Mouse (Mus musculus): ENCODE results near the gene Gm47841. TPM values are rescaled to one million over a fixed set of nuclear protein-coding genes. Genes with fewer than 3 reads are reported as not detected.

The Gm47841 gene
- polyA plus RNA-seq, 1 experiment from 2014 or later: not detected

GRCm38 (mm10) chr15:101008386-101009010 lies 38.7 kb downstream of the Gm47841 start:
- Histone ChIP-seq H3K9ac (no peak overlapping the region), H3K27ac (no peak overlapping the region), H3K4me2 (replicated peaks) (no peak overlapping the region), H3K4me1 (replicated peaks) (peaks cover 10% of the 10 kb centered on the region), H3K27me3 (replicated peaks) (no peaks in the 10 kb centered on the region), H3K36me3 (no peaks in the 10 kb centered on the region), H3K9me3 (no peaks in the 10 kb centered on the region), H3K4me3 (replicated peaks) (no peak overlapping the region)
- 60% methylated on average over 14 of the region's 14 CpGs for WGBS
- ATAC-seq: no peak

- peaks cover 10% of the 10 kb centered on the region for H3K4me1 ChIP-seq (replicated peaks)
- no peaks in the 10 kb centered on the region for H3K36me3 ChIP-seq
- WGBS: 71% methylated on average over 7 of the region's 7 CpGs
- ATAC-seq: no peak
- no peak overlapping the region for H3K9ac ChIP-seq
- peak overlapping the region; percentile 65 for H3K4me2 ChIP-seq (replicated peaks)
- no peaks in the 10 kb centered on the region for H3K9me3 ChIP-seq
- no peak overlapping the region for H3K27ac ChIP-seq
- H3K4me3 ChIP-seq (replicated peaks): no peak overlapping the region
- no peaks in the 10 kb centered on the region for H3K27me3 ChIP-seq (replicated peaks)
These were observed 40.0 kb downstream of the Gm47841 start for GRCm38 (mm10) chr15:101007236-101007635.

- 10% methylated on average over 14 of the region's 15 CpGs for WGBS
These were observed 40.8 kb downstream of the Gm47841 start for GRCm38 (mm10) chr15:101006251-101007040.

DNA sequence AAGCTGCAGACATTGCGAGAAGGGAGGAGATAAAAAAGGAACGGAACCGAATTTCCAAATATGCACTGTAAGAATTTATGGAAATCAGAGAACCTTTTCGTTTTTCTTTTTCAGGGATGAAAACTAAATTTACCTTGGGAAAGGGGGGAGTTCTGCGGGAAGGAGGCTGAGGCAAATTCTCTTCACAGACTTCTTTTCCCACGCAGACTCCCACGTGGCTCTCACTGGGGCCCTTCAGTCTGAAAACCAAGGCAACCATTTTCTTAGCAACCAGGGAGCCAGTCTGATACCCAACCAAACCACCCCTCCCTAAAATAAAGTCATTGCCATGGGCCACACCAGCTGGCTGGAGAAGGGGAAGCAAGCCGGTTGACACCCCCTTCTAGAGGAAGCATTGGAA lies 41.5 kb downstream of the Gm47841 start:
- Histone ChIP-seq H3K27me3 (replicated peaks) (no peaks in the 10 kb centered on the region), H3K4me3 (replicated peaks) (no peak overlapping the region), H3K27ac (no peak overlapping the region), H3K4me1 (replicated peaks) (peaks cover 10% of the 10 kb centered on the region), H3K9ac (no peak overlapping the region), H3K4me2 (replicated peaks) (no peak overlapping the region), H3K9me3 (no peaks in the 10 kb centered on the region), H3K36me3 (no peaks in the 10 kb centered on the region)
- 86% methylated on average over 8 of the region's 8 CpGs for WGBS
- no peak for ATAC-seq

More at GRCm38 (mm10) chr15:101006251-101007040, 40.8 kb downstream of the Gm47841 start:
- Histone ChIP-seq H3K36me3 (no peaks in the 10 kb centered on the region), H3K9ac (peak overlapping the region; percentile 18; the same call in 1 of the 2 replicates), H3K27me3 (replicated peaks) (no peaks in the 10 kb centered on the region), H3K4me2 (replicated peaks) (peak overlapping the region; percentile 65), H3K4me1 (replicated peaks) (peaks cover 10% of the 10 kb centered on the region), H3K9me3 (no peaks in the 10 kb centered on the region), H3K27ac (no peak overlapping the region), H3K4me3 (replicated peaks) (peak overlapping the region; percentile 41)
- ATAC-seq: peak; percentile 97

DNA sequence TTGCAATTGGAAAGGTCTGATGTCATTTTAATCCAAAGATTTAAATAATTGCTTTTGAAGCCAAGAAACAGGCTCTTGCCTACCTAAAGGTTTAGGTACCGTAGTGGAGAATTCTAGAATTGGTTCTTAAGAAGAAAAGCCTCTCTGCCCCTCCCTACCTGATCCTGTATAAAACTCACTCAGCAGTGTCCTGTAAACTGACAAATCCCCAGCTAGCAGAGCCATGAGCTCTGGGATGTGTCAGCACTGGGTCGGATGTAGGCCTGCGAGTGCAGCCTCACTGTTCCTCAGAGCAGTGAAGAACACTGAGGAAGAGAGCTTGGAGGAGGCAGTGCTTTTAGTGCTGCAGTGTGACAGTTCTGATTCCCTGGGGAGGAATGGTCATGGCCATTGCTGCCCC lies 42.7 kb downstream of the Gm47841 start:
- Histone ChIP-seq H3K4me3 (replicated peaks) (no peak overlapping the region), H3K27me3 (replicated peaks) (no peaks in the 10 kb centered on the region), H3K4me2 (replicated peaks) (no peak overlapping the region), H3K4me1 (replicated peaks) (peaks cover 10% of the 10 kb centered on the region), H3K9me3 (no peaks in the 10 kb centered on the region), H3K9ac (no peak overlapping the region), H3K36me3 (no peaks in the 10 kb centered on the region), H3K27ac (no peak overlapping the region)
- no peak for ATAC-seq
- 57% methylated on average over 3 of the region's 3 CpGs for WGBS

GRCm38 (mm10) chr15:101002466-101002865 lies 44.7 kb downstream of the Gm47841 start:
- no peak overlapping the region for H3K9ac ChIP-seq
- no peaks in the 10 kb centered on the region for H3K9me3 ChIP-seq
- ATAC-seq: no peak
- 89% methylated on average over 3 of the region's 3 CpGs for WGBS
- no peak overlapping the region for H3K27ac ChIP-seq
- H3K27me3 ChIP-seq (replicated peaks): no peaks in the 10 kb centered on the region
- no peak overlapping the region for H3K4me2 ChIP-seq (replicated peaks)
- H3K4me3 ChIP-seq (replicated peaks): no peak overlapping the region
- peaks cover 5% of the 10 kb centered on the region for H3K4me1 ChIP-seq (replicated peaks)
- no peaks in the 10 kb centered on the region for H3K36me3 ChIP-seq

GRCm38 (mm10) chr15:101001685-101002084 lies 45.5 kb downstream of the Gm47841 start:
- WGBS: 73% methylated on average over 1 of the region's 1 CpGs
- no peaks in the 10 kb centered on the region for H3K9me3 ChIP-seq
- ATAC-seq: no peak

DNA sequence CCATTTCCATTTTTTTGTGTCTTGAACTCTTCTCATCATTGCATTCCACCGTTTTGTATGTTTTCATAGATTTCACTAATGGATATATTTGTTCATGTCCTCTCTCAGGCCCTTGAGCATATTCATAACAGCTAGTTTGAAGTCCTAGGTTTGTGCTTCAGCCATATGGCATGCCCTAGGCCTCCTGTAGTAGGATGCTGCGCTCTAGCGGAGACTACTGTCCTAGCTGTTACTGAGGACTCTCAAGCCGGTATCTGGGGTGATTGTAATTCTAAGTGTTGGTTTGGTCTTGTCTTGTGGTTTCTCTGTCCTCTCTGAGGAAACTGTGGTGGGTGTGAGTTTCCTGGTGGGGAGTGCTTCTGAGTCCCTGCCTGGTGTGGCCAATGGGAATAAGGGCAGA lies 50.1 kb downstream of the Gm47841 start:
- WGBS: 35% methylated on average over 4 of the region's 4 CpGs
- H3K27ac ChIP-seq: no peak overlapping the region
- no peaks in the 10 kb centered on the region for H3K27me3 ChIP-seq (replicated peaks)
- H3K9me3 ChIP-seq: no peaks in the 10 kb centered on the region
- H3K4me1 ChIP-seq (replicated peaks): no peaks in the 10 kb centered on the region
- no peaks in the 10 kb centered on the region for H3K36me3 ChIP-seq
- H3K4me2 ChIP-seq (replicated peaks): no peak overlapping the region
- no peak for ATAC-seq
- no peak overlapping the region for H3K9ac ChIP-seq
- H3K4me3 ChIP-seq (replicated peaks): no peak overlapping the region

More at GRCm38 (mm10) chr15:101001685-101002084, 45.5 kb downstream of the Gm47841 start:
- H3K9ac ChIP-seq: no peak overlapping the region
- no peak overlapping the region for H3K4me3 ChIP-seq (replicated peaks)
- H3K4me1 ChIP-seq (replicated peaks): no peaks in the 10 kb centered on the region; the same call in 1 of the 2 replicates
- H3K27me3 ChIP-seq (replicated peaks): no peaks in the 10 kb centered on the region
- H3K4me2 ChIP-seq (replicated peaks): no peak overlapping the region
- H3K27ac ChIP-seq: no peak overlapping the region
- H3K36me3 ChIP-seq: no peaks in the 10 kb centered on the region

Other genes starting within 250 kb of the Gm47841 start
- gene Scn8a, start 177.5 kb downstream of the Gm47841 start, polyA plus RNA-seq (2015; fragmentation: Nextera tagmentation; extraction: Ambion mirVana): 2.1 and 2.6 TPM in 2 replicates
- gene Fignl2, start 31.2 kb upstream of the Gm47841 start, polyA plus RNA-seq (2015; fragmentation: Nextera tagmentation; extraction: Ambion mirVana): 0.18 and 0.19 TPM in 2 replicates
- not detected in 2 replicates for gene Ankrd33, start 68.4 kb upstream of the Gm47841 start, polyA plus RNA-seq (2015; fragmentation: Nextera tagmentation; extraction: Ambion mirVana)
- 27.3 and 27.6 TPM in 2 replicates for gene Acvrl1, start 81.1 kb upstream of the Gm47841 start, polyA plus RNA-seq (2015; fragmentation: Nextera tagmentation; extraction: Ambion mirVana)
- 9.1 and 9.3 TPM in 2 replicates for gene Acvr1b, start 126.7 kb upstream of the Gm47841 start, polyA plus RNA-seq (2015; fragmentation: Nextera tagmentation; extraction: Ambion mirVana)
- 3.9 and 4.8 TPM in 2 replicates for gene Grasp, start 176.8 kb upstream of the Gm47841 start, polyA plus RNA-seq (2015; fragmentation: Nextera tagmentation; extraction: Ambion mirVana)
- gene Nr4a1, start 206.9 kb upstream of the Gm47841 start, polyA plus RNA-seq (2015; fragmentation: Nextera tagmentation; extraction: Ambion mirVana): 7.9 and 8.9 TPM in 2 replicates
- gene Atg101, start 236.9 kb upstream of the Gm47841 start, polyA plus RNA-seq (2015; fragmentation: Nextera tagmentation; extraction: Ambion mirVana): 61.1 and 62.0 TPM in 2 replicates
- 4.1 TPM in 2 replicates for gene 6030408B16Rik, start 245.8 kb upstream of the Gm47841 start, polyA plus RNA-seq (2015; fragmentation: Nextera tagmentation; extraction: Ambion mirVana)

Measured in intestine, embryonic 15.5 days (tissue).